Mouse (Mus musculus) bone marrow macrophage, adult 2 months (primary cell): ENCODE measurements at regions not wholly inside any gene's neighbourhood (a gene's known extent, or its start where the extent isn't known, plus 50 kb on each side); places are given as distances from the start of the nearest gene placed in this dataset.

Experiments
- CTCF ChIP-seq: IDR thresholded peaks from 2 replicates; pipeline ENCODE4 v1.5.1; 2012; ENCODE audit warnings: low read depth, mild to moderate bottlenecking, low read length, moderate library complexity
- POLR2A ChIP-seq: IDR thresholded peaks from 2 replicates; pipeline ENCODE4 v1.6.1; 2012; ENCODE audit warnings: mild to moderate bottlenecking, low read depth, low read length, borderline replicate concordance

DNA sequence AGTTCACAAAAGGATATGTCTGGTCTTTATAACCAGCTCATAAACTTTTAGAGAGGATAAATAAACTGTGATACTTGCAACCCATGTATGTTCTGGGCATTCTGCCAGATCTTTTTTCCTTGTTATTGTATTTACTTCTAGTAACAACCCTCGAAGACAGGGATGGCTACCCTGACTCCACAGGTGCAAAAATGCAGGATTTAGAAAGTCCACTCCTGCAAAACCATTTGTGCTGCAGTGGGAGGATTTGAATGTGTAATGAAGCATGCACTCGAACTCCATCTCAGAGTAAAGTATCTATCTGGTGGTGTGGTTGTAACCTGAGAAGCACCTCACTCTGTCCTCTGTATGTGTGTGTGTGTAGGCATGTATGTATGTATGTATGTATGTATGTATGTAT, 294.3 kb upstream of the Auts2 start:
- TF ChIP-seq POLR2A (no peak), CTCF (no peak)
